Mouse (Mus musculus) forebrain, embryonic 11.5 days (tissue): ENCODE measurements around the gene Gstm7. TPM values are rescaled to one million over a fixed set of nuclear protein-coding genes. Genes with fewer than 3 reads are reported as not detected.
"Not testable (repeated sequence)": the region's sequence is repeated elsewhere in the genome, so short reads cannot be mapped to it uniquely, and the experiment has no call there.

ENCODE experiments used
- ATAC-seq: fragments of 200-750 bp; cut with Nextera tagmentation; replicated peaks from 2 replicates; pipeline ENCODE4 v1.8.0; 2017; ENCODE audit warnings: moderate TSS enrichment; ENCODE audit not compliant: low FRiP score
- DNase-seq: peaks from one replicate; pipeline ENCODE4 v3.0.0-alpha.2; 2017; ENCODE audit warnings: low spot score
- H3K27ac ChIP-seq: fragments of 300-500 bp; sonication (generic); 2 replicates; pipeline ENCODE4 v1.5.1; 2014; ENCODE audit warnings: low read depth, low read length
- H3K27me3 ChIP-seq: fragments of 300-500 bp; sonication (generic); 2 replicates; pipeline ENCODE4 v1.6.1; 2014; ENCODE audit warnings: mild to moderate bottlenecking, low read length, mixed read lengths; ENCODE audit not compliant: control insufficient read depth, insufficient read depth
- H3K36me3 ChIP-seq: fragments of 300-500 bp; sonication (generic); 2 replicates; pipeline ENCODE4 v1.6.1; 2014; ENCODE audit warnings: mild to moderate bottlenecking, low read length, moderate library complexity, mixed read lengths; ENCODE audit not compliant: control insufficient read depth, insufficient read depth
- H3K4me1 ChIP-seq: fragments of 300-500 bp; sonication (generic); replicated peaks from 2 replicates; pipeline ENCODE4 v1.6.1; 2014; ENCODE audit warnings: low read length, mixed read lengths; ENCODE audit not compliant: control insufficient read depth, insufficient read depth
- H3K4me2 ChIP-seq: fragments of 300-500 bp; sonication (generic); 2 replicates; pipeline ENCODE4 v1.6.1; 2014; ENCODE audit warnings: low read depth, mild to moderate bottlenecking, low read length, moderate library complexity, mixed read lengths; ENCODE audit not compliant: severe bottlenecking
- H3K4me3 ChIP-seq: fragments of 300-500 bp; sonication (generic); 2 replicates; pipeline ENCODE4 v1.5.1; 2014; ENCODE audit warnings: low read depth, low read length
- H3K9ac ChIP-seq: fragments of 300-500 bp; sonication (generic); 2 replicates; pipeline ENCODE4 v1.6.1; 2014; ENCODE audit warnings: low read length
- H3K9me3 ChIP-seq: fragments of 300-500 bp; sonication (generic); 2 replicates; pipeline ENCODE4 v1.6.1; 2016; ENCODE audit warnings: low read length, mixed read lengths; ENCODE audit not compliant: control insufficient read depth
- WGBS: fragments of 180-500 bp; shearing (Covaris S2); extraction: QIAGEN DNeasy Blood & Tissue Kit; methylation state at CpG from one replicate; pipeline ENCODE4 v1.1.7; 2014; 5-methylcytosine and 5-hydroxymethylcytosine counted together
- polyA plus RNA-seq: library from polyadenylated mRNA; unstranded; fragments of >200 nt; fragmentation: Nextera tagmentation; extraction: Ambion mirVana; gene quantifications from 2 replicates; pipeline ENCODE4 v1.2.1, GENCODE M21; 2014

The Gstm7 gene
- polyA plus RNA-seq = 42.9 and 53.5 TPM in 2 replicates

DNA sequence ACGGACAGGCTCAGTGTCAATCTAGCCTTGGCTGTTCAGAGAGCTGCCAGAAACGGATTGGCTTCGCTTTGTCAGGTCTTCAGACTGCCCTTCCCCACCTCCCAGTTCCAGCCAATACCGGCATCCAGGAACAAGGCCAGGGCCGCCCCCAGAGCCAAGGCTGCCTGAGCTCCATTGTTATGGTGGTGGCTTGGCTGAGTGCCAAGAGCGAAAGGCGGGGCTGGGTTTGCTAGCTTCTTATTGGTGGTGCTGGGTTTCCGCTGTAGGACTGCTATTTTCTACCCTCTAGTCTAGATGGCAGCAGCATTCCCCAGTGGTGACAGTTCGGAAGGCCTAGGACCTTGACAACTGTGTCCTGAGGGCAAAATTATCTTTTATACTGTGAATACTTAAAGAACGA, at the start of gene Gstm7:
Gstm7 (minus strand) TSS at position 148 of the 400 bp plus-strand sequence.
- Histone ChIP-seq H3K9ac (peak within 1 kb of the TSS; percentile 47; the same call in 1 of the 2 replicates), H3K9me3 (no peaks in the 10 kb centered on the region), H3K36me3 (no peaks in the 10 kb centered on the region), H3K27ac (peak within 1 kb of the TSS; percentile 64), H3K27me3 (no peaks in the 10 kb centered on the region), H3K4me2 (peak within 1 kb of the TSS; percentile 54), H3K4me1 (no peaks in the 10 kb centered on the region; the same call in 1 of the 2 replicates), H3K4me3 (peak within 1 kb of the TSS; percentile 22)
- peak; percentile 98 for ATAC-seq
- peak; percentile 99 for DNase-seq
- WGBS = 4% methylated on average over 10 of the region's 10 CpGs

DNA sequence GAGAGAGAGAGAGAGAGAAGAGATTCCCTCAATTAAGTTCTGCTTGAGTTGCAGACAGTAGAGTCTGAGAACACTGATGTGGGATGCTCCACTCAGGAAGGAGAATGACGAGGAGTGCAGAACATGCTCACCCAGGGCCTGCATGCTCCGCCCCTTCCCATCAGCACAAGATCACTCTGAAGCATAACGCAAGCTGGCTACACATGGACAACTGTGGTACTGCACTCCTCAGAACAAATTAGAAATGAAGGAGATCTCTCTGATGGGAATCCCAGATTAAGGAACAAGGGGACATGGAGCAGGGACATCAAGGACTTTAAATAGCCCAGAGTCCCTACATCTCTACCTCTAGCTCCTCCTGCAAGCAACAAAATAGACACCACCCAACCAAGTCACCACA, 49.6 kb upstream of the Gstm7 start:
- Histone ChIP-seq H3K27ac (no peak overlapping the region), H3K36me3 (no peaks in the 10 kb centered on the region), H3K4me2 (no peak overlapping the region), H3K4me3 (no peak overlapping the region), H3K9ac (no peak overlapping the region), H3K4me1 (no peaks in the 10 kb centered on the region), H3K27me3 (no peaks in the 10 kb centered on the region), H3K9me3 (no peaks in the 10 kb centered on the region)
- WGBS = 73% methylated on average over 3 of the region's 3 CpGs
- DNase-seq (no peak), ATAC-seq (no peak)

DNA sequence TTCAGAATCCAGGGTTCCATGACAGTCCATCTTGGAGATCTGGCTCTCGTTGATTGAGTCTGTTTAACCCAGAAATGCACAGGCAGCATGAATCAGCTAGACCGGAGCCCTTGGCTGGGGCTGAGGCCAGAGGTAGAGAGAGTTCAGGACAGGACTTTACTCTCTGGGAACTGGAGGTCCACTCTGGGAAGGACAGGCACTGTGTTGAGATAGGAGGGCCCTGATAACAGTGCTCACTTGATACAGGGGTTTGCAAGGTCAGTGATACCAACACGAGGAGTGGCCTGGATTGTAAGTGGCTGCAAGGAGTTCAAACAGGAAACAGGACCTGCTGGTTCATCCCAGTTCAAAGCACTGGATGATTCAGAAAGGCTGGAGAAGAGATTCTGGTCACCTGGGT, 46.1 kb upstream of the Gstm7 start:
- Histone ChIP-seq H3K27me3 (no peaks in the 10 kb centered on the region), H3K9ac (no peak overlapping the region), H3K4me2 (no peak overlapping the region), H3K36me3 (no peaks in the 10 kb centered on the region), H3K4me1 (no peaks in the 10 kb centered on the region), H3K27ac (no peak overlapping the region), H3K4me3 (no peak overlapping the region), H3K9me3 (no peaks in the 10 kb centered on the region)
- DNase-seq = no peak
- no peak for ATAC-seq
- WGBS = 78% methylated on average over 3 of the region's 3 CpGs

DNA sequence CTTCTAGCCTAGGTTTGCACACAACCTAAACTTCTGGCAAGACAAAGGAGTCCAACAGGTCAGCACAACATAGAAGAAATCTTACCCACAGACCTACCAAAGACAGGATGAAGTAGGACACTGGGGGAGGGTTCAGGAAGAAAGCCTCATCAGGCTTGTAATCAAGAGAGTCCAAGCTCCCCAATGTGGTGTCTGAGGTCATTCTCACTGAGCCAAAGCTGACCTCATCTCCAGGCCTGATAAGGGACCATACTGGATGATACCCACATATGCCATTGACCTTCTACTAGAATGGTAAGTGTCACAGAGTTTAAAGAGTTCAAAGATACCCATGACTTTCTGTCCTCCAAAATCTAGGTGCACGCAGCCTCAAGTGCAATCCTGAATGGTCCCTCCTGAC, 42.6 kb upstream of the Gstm7 start:
- ATAC-seq (no peak), DNase-seq (no peak)
- no peak overlapping the region for H3K4me3 ChIP-seq
- H3K9ac ChIP-seq = no peak overlapping the region
- H3K4me2 ChIP-seq = no peak overlapping the region
- H3K27me3 ChIP-seq = no peaks in the 10 kb centered on the region
- no peaks in the 10 kb centered on the region for H3K36me3 ChIP-seq
- H3K9me3 ChIP-seq = no peaks in the 10 kb centered on the region
- no peak overlapping the region for H3K27ac ChIP-seq
- WGBS = 92% methylated on average over 1 of the region's 1 CpGs
- no peaks in the 10 kb centered on the region for H3K4me1 ChIP-seq

DNA sequence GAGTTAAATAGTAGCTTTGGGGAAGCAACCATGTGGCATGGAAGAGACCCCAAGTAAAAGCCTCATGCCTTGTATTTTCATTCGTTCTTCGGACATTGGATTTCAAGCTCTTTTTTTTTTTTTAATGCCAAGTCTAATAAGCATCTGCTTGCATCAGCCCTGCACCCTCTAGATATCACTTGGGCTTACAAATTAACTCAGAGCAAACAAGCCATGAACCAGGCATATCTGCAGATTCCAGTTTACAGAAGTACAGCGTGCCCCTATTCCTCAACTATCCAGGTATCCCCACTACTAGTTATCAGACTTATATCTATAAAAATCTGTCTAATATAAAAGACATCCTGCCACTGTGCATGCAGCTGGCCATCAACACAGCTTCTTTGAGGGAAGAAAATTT, 40.5 kb upstream of the Gstm7 start:
- no peak overlapping the region for H3K27ac ChIP-seq
- DNase-seq = no peak
- H3K4me2 ChIP-seq = no peak overlapping the region
- H3K9me3 ChIP-seq = no peaks in the 10 kb centered on the region
- H3K27me3 ChIP-seq = no peaks in the 10 kb centered on the region
- no peak overlapping the region for H3K9ac ChIP-seq
- no peaks in the 10 kb centered on the region for H3K4me1 ChIP-seq
- no peaks in the 10 kb centered on the region for H3K36me3 ChIP-seq
- WGBS = 96% methylated on average over 3 of the region's 3 CpGs
- H3K4me3 ChIP-seq = no peak overlapping the region
- no peak for ATAC-seq

DNA sequence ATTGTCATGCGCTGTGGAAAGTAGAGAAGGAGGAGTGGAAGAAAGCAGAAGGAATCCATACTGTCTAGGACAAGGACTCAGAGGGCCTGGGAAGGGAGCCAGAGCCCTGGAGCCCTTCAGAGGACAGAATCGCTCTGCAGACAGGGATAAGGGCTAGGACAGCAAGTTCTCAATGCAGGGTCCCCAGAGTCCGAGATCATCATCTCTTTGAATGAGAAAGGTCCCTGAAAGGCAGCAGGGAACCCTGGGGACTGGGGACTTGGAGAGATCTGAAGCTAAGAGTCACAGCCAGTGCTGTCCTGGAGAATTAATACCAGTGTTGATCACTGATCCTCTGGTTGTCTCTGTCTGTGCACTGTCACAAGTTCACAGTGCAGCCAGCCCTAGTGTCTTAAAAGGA, 39.5 kb upstream of the Gstm7 start:
- H3K27ac ChIP-seq, H3K9me3 ChIP-seq, DNase-seq, H3K9ac ChIP-seq, H3K36me3 ChIP-seq, H3K4me1 ChIP-seq, H3K27me3 ChIP-seq, H3K4me2 ChIP-seq, ATAC-seq, H3K4me3 ChIP-seq: not testable (repeated sequence)
- WGBS = 44% methylated on average over 3 of the region's 3 CpGs

DNA sequence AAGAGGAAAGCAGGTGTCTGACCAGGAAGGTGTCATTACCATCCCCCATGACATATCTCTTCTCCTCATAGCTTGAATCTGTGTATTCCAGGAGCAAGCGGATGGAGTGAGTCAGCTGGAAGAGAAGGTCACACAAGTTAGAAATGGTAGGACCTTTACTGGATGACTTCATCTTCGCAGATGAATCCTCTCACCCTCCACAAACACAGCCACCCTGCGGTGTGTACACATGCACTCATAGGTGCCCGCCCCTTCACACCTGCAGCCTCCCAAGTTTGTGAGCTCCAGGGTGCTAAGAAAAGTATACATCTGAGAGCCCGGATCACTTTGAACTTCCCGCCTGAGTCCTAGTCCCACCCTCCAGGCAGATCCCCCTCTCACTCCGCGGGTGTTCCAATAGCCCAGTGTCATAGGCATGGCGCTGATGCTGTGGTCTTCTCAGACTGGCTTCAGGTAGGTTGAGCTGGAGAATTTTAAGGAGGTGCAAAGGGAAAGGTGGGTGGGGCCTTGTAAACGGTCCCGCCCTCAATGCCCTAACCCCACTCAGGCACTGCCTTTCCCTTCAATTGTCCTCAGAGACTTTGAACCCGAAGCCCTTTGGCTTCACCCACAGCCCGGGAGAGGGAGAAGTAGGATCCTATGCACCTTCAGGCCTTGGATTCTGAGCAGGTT, 37.2 kb upstream of the Gstm7 start, which contains the start of gene Gstm3:
Gstm3 (minus strand) TSS at position 560 of the 672 bp plus-strand sequence.
- H3K4me1 ChIP-seq = no peaks in the 10 kb centered on the region
- H3K27me3 ChIP-seq = no peaks in the 10 kb centered on the region
- 70% methylated on average over 13 of the region's 13 CpGs for WGBS
- no peaks in the 10 kb centered on the region for H3K36me3 ChIP-seq
- H3K9ac ChIP-seq = no peak within 1 kb of the TSS
- no peak within 1 kb of the TSS for H3K4me3 ChIP-seq
- no peak within 1 kb of the TSS for H3K27ac ChIP-seq
- 0 out of 2 replicates have a peak, but pooled peaks have one; percentile 30 for ATAC-seq
- no peak for DNase-seq
- H3K9me3 ChIP-seq = no peaks in the 10 kb centered on the region
- no peak within 1 kb of the TSS for H3K4me2 ChIP-seq

DNA sequence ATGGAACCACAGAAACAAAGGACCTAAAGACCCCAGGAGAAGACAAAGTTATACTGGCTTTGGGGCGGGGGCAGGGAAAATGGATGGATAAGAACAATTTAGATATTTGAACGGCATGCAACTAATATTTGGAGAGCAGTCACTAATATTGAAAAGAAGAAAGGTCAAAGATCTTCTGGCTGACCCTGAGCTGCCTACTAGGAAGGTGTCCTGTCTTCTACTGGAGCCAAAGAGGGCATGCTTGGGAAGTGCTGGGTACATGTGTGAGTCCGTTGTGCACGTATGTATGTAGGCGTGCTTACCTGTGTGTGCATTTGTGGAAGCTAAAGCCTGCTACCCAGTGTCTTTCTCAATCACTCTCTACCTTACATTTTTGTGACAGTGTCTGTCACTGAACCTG, 35.0 kb upstream of the Gstm7 start:
- Histone ChIP-seq H3K36me3 (no peaks in the 10 kb centered on the region), H3K4me2 (no peak overlapping the region), H3K9ac (no peak overlapping the region), H3K9me3 (no peaks in the 10 kb centered on the region), H3K4me1 (no peaks in the 10 kb centered on the region), H3K27ac (no peak overlapping the region), H3K4me3 (no peak overlapping the region), H3K27me3 (no peaks in the 10 kb centered on the region)
- ATAC-seq (no peak), DNase-seq (no peak)
- WGBS = 97% methylated on average over 5 of the region's 5 CpGs

DNA sequence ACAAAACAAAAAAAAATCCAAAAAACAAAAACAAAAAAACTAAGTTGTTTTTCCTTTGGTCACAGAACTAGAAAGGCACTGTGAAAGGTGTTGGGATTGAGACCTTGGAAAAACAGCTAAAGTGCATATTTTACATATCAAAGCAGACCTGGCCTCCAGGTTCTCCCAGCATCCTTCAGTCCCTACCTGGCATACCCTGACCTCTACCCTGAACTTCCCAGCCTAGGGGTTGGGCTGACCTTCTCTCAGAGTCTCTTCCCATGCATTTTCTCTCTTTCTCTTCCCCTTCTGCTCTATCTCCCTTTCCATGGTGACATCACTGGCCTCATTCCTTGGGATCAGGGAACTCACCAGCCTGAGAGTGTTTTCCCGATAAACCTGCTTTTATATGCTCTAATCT, 34.0 kb upstream of the Gstm7 start:
- DNase-seq = no peak
- 83% methylated on average over 1 of the region's 1 CpGs for WGBS

More for the DNA sequence above, 34.0 kb upstream of the Gstm7 start:
- no peaks in the 10 kb centered on the region for H3K4me1 ChIP-seq
- H3K27ac ChIP-seq = no peak overlapping the region
- no peak overlapping the region for H3K9ac ChIP-seq
- no peaks in the 10 kb centered on the region for H3K9me3 ChIP-seq
- no peak overlapping the region for H3K4me2 ChIP-seq
- no peak for ATAC-seq
- no peaks in the 10 kb centered on the region for H3K36me3 ChIP-seq
- no peaks in the 10 kb centered on the region for H3K27me3 ChIP-seq
- H3K4me3 ChIP-seq = no peak overlapping the region
